Mouse (Mus musculus) myocyte (in vitro differentiated cells): ENCODE measurements around the gene Lag3.

Experiments
- MYOD1 ChIP-seq, 3 experiments: IDR thresholded peaks; one replicate each; pipeline ENCODE4 v1.6.1; 2011; ENCODE audit warnings: control low read depth in 2 of 3, low read depth in 2 of 3, mild to moderate bottlenecking in 2 of 3, moderate library complexity in 1 of 3; ENCODE audit not compliant: insufficient read length in 2 of 3, control insufficient read depth in 1 of 3
- POLR2A ChIP-seq: IDR thresholded peaks from one replicate; pipeline ENCODE4 v1.6.1; 2011; ENCODE audit warnings: low read depth, mild to moderate bottlenecking, control low read depth, moderate library complexity; ENCODE audit not compliant: insufficient read length
- POLR2AphosphoS2 ChIP-seq: IDR thresholded peaks from one replicate; pipeline ENCODE4 v1.6.1; 2011; ENCODE audit warnings: low read depth, control low read depth; ENCODE audit not compliant: insufficient read length

GRCm38 (mm10) chr6:124930754-124931524, 19.4 kb upstream of the Lag3 start, which contains the start of gene Mlf2:
- no peak for TF ChIP-seq MYOD1 (IDR thresholded peaks at IDR 0.05; ENCODE audit: control insufficient read depth in 1 of 3, insufficient read length in 2 of 3, low read depth in 2 of 3)
- TF ChIP-seq POLR2A: peak; percentile 95
- peak; percentile 90 for TF ChIP-seq POLR2AphosphoS2
